Mouse (Mus musculus) neutrophil, adult 65 days (primary cell): ENCODE measurements around the gene Olfr223. TPM values are rescaled to one million over a fixed set of nuclear protein-coding genes. Genes with fewer than 3 reads are reported as not detected.

ENCODE experiments used
- total RNA-seq: library from RNA; stranded (reverse); gene quantifications from 2 replicates; pipeline ENCODE4 v1.2.4, GENCODE M21; 2023

The Olfr223 gene
- total RNA-seq = not detected in 2 replicates

GRCm38 (mm10) chr11:59593189-59593588, at the start of gene Olfr223:
TSS of gene Olfr223 (minus strand) at chr11:59593289.

GRCm38 (mm10) chr11:59576135-59576534, 17.0 kb downstream of the Olfr223 start, which contains the start of gene Olfr222:
TSS of gene Olfr222 (minus strand) at chr11:59576235.

DNA sequence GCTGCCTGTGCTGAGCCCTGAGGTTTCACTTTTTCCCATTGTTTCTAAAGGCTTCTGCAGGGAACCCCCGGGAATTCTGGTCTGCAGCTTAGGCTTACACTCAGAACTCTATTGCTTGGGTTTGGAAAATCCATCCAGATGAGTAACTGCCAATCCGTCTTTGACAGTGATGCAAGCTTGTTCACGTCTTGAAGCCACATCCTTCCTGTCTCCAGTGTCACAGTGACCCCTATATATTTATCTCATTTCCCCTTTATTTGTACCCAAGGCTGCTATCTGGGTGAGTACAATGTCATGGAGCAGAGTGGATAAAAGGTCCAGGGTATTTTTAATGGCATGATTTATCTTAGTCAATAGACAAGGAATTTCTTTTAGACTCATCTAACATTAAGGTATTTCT, 51.8 kb downstream of the Olfr223 start, which contains the start of gene Nlrp3:
Gene Nlrp3, plus strand, starts transcription at position 245 of the 400 bp plus-strand sequence.

Other genes starting within 250 kb of the Olfr223 start
- gene Prss38, start 217.6 kb downstream of the Olfr223 start, total RNA-seq = not detected in 2 replicates
- 0.77 and 1.1 TPM in 2 replicates for gene Jmjd4, start 143.2 kb downstream of the Olfr223 start, total RNA-seq
- gene Snap47, start 142.1 kb downstream of the Olfr223 start, total RNA-seq = 1.9 and 3.1 TPM in 2 replicates
- 0.22 and 0.29 TPM in 2 replicates for gene Zfp867, start 120.8 kb downstream of the Olfr223 start, total RNA-seq
- 8.4 and 9.8 TPM in 2 replicates for gene Zkscan17, start 66.5 kb downstream of the Olfr223 start, total RNA-seq
- gene Nlrp3, start 51.7 kb downstream of the Olfr223 start, total RNA-seq = 522 and 613 TPM in 2 replicates
- gene Olfr222, start 17.1 kb downstream of the Olfr223 start, total RNA-seq = not detected in 2 replicates
- gene Mprip, start 68.0 kb upstream of the Olfr223 start, total RNA-seq = 51.4 and 61.7 TPM in 2 replicates
- gene Pld6, start 194.4 kb upstream of the Olfr223 start, total RNA-seq = 0.35 TPM in 1 of 2 replicates, not detected in the other
- 66.4 and 86.1 TPM in 2 replicates for gene Flcn, start 216.7 kb upstream of the Olfr223 start, total RNA-seq
- 5.9 and 6.6 TPM in 2 replicates for gene Nt5m, start 246.2 kb upstream of the Olfr223 start, total RNA-seq
- gene Cops3, start 246.5 kb upstream of the Olfr223 start, total RNA-seq = 57.4 and 66.2 TPM in 2 replicates